Mouse (Mus musculus): ENCODE measurements around the gene Slc17a3.

DNA sequence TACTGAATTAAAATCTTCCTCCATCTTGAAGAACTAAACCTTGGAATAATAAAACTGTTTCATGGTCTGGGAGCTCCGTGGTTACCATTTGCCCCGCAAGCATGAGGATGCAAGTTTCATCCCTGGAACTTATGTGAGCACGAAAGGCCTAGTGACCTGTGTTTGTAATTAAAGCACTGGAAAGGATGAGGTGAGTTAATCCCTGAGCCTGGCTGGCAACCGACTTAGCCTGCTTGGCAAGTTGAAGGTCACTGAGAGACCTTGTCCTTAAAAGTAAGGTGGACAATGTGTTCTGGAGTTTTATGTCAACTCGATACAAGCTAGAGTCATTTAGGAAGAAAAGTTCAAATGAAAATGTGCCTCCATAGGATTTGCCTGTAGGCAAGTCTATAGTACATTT, 4.4 kb upstream of the Slc17a3 start:
- TF ChIP-seq CTCF (IDR thresholded peaks at IDR 0.05; ENCODE audit: borderline replicate concordance, extremely low read depth, insufficient read depth, insufficient read length), result no peak
- TF ChIP-seq POLR2A (IDR thresholded peaks at IDR 0.05; ENCODE audit: borderline replicate concordance, extremely low read depth, insufficient read depth, insufficient read length, poor library complexity, severe bottlenecking), result no peak

Measured in brain, embryonic 14.5 days (tissue).